Mouse (Mus musculus): ENCODE measurements around the gene Impdh2. TPM values are rescaled to one million over a fixed set of nuclear protein-coding genes. Genes with fewer than 3 reads are reported as not detected.

Impdh2 gene
- total and polyA plus RNA-seq, 3 experiments, result 405 to 485 (median 483) TPM

DNA sequence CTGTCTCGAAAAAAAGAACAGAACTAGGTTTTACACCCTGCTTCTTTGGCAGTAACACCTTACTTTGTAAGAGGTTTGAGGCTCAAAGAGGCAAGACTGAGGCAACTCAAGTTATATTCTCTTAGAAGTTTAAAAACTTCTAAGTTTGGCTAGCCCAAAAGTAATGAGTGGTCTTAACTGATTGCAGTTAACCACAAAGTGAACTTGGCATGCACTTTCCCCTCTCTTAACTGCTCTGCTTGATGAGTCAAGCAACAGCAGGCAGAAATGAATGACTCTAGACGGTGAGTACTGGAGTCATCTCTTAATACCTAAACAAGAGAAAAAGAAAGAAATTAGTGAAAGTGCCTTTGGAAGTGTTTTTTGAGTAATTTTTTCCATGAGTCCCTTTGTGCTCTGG is 38.5 kb upstream of the Impdh2 start:
- Histone ChIP-seq H3K27me3 (replicated peaks) (no peaks in the 10 kb centered on the region), H3K36me3 (replicated peaks in 1 of 2; ENCODE audit: control insufficient read depth in 1 of 2, insufficient read depth in 1 of 2, low read length in 1 of 2) (peaks cover 12 to 47% of the 10 kb centered on the region in 2 experiments), H3K4me2 (ENCODE audit: insufficient read depth, low read depth, poor library complexity, severe bottlenecking) (peak overlapping the region; percentile 21), H3K27ac (ENCODE audit: insufficient read depth, low read depth) (no peak overlapping the region), H3K9me3 (replicated peaks; ENCODE audit: low read length) (no peaks in the 10 kb centered on the region), H3K4me1 (ENCODE audit: control insufficient read depth in 1 of 2, insufficient read depth in 2 of 2) (peaks cover 4 to 46% of the 10 kb centered on the region in 2 experiments; a peak in 3 of 4 replicates), H3K9ac (ENCODE audit: insufficient read depth, low read depth) (no peak overlapping the region), H3K4me3 (replicated peaks in 1 of 3; ENCODE audit: low read depth in 2 of 3, low read length in 2 of 3, poor library complexity in 1 of 3) (no peak overlapping the region), H3K79me2 (replicated peaks; ENCODE audit: control insufficient read depth, extremely low read depth, insufficient read depth, poor library complexity, severe bottlenecking) (peaks cover 81% of the 10 kb centered on the region)
- no peak for DNase-seq (ENCODE audit: extremely low read depth)
- dilution Hi-C loops (cut with MboI; ENCODE audit: extremely low pct_ligation_motif_present, extremely low pct_unique_long_range_greater_than_20kb, low sequenced_read_pairs), result no loop called here
- TF ChIP-seq CHD2 (IDR thresholded peaks at IDR 0.05; ENCODE audit: low read length) (no peak), BHLHE40 (IDR thresholded peaks at IDR 0.05; ENCODE audit: low read depth, low read length) (no peak), EP300 (IDR thresholded peaks at IDR 0.05; ENCODE audit: low read length) (no peak), MAX (IDR thresholded peaks at IDR 0.05; ENCODE audit: low read length) (no peak), ETS1 (conservative IDR thresholded peaks at IDR 0.05; ENCODE audit: low read depth, low read length) (no peak), JUND (conservative IDR thresholded peaks at IDR 0.05; ENCODE audit: low read depth, low read length) (peak; percentile 42; the same call in 1 of the 2 replicates), USF1 (IDR thresholded peaks at IDR 0.05; ENCODE audit: low read depth, low read length) (no peak), PAX5 (IDR thresholded peaks at IDR 0.05; ENCODE audit: low read length) (no peak), RAD21 (IDR thresholded peaks at IDR 0.05; ENCODE audit: low read depth, low read length) (no peak), GABPA (IDR thresholded peaks at IDR 0.05; ENCODE audit: insufficient replicate concordance, low read depth, low read length) (no peak), JUN (IDR thresholded peaks at IDR 0.05; ENCODE audit: insufficient read depth, low read depth, low read length) (peak; percentile 18; the same call in 1 of the 2 replicates), IRF4 (IDR thresholded peaks at IDR 0.05; ENCODE audit: low read depth, low read length) (no peak), MYC (IDR thresholded peaks at IDR 0.05; ENCODE audit: low read depth, low read length) (no peak), POLR2A (IDR thresholded peaks at IDR 0.05; ENCODE audit: low read depth, low read length) (no peak), SMC3 (IDR thresholded peaks at IDR 0.05; ENCODE audit: low read depth, low read length) (no peak), E2F4 (IDR thresholded peaks at IDR 0.05; ENCODE audit: insufficient replicate concordance, low read depth, low read length) (no peak), USF2 (conservative IDR thresholded peaks at IDR 0.05; ENCODE audit: low read depth, low read length) (no peak)
- in situ Hi-C loops (cut with MboI; ENCODE audit: low pct_ligation_motif_present, low pct_unique_long_range_greater_than_20kb, low sequenced_read_pairs), result no loop called here

DNA sequence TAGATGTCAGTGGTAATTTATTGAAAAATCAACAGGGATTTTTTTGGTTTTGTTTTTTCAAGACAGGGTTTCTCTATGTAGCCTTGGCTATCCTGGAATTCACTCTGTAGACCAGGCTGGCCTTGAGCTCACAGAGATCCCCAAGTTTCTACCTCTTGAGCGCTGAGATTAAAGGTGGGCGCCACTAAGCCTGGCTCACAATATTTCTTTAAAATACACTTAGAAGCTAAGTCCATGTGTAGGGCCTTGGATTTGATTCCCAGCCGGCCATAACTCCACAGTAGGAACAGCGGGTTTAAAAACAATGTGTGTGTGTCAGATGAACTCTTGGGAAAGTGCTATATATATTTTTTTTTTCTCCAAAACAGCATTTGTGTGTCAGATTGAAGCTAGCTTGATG is 36.7 kb upstream of the Impdh2 start:
- in situ Hi-C loops (cut with MboI; ENCODE audit: low pct_ligation_motif_present, low pct_unique_long_range_greater_than_20kb, low sequenced_read_pairs) (no loop called here), dilution Hi-C loops (cut with MboI; ENCODE audit: extremely low pct_ligation_motif_present, extremely low pct_unique_long_range_greater_than_20kb, low sequenced_read_pairs) (no loop called here)
- H3K27me3 ChIP-seq (replicated peaks), result no peaks in the 10 kb centered on the region
- H3K4me2 ChIP-seq (ENCODE audit: insufficient read depth, low read depth, poor library complexity, severe bottlenecking), result no peak overlapping the region
- peaks cover 4 to 52% of the 10 kb centered on the region in 2 experiments; a peak in 3 of 4 replicates for H3K4me1 ChIP-seq (ENCODE audit: control insufficient read depth in 1 of 2, insufficient read depth in 2 of 2)
- no peak overlapping the region for H3K9ac ChIP-seq (ENCODE audit: insufficient read depth, low read depth)
- no peak for DNase-seq (ENCODE audit: extremely low read depth)
- peaks cover 21 to 62% of the 10 kb centered on the region in 2 experiments for H3K36me3 ChIP-seq (replicated peaks in 1 of 2; ENCODE audit: control insufficient read depth in 1 of 2, insufficient read depth in 1 of 2, low read length in 1 of 2)
- H3K4me3 ChIP-seq (replicated peaks in 1 of 3; ENCODE audit: low read depth in 2 of 3, low read length in 2 of 3, poor library complexity in 1 of 3), result no peak overlapping the region
- H3K27ac ChIP-seq (ENCODE audit: insufficient read depth, low read depth), result no peak overlapping the region
- peaks cover 88% of the 10 kb centered on the region for H3K79me2 ChIP-seq (replicated peaks; ENCODE audit: control insufficient read depth, extremely low read depth, insufficient read depth, poor library complexity, severe bottlenecking)
- TF ChIP-seq POLR2AphosphoS2 (IDR thresholded peaks at IDR 0.05; ENCODE audit: low read depth, low read length) (no peak), HCFC1 (IDR thresholded peaks at IDR 0.05; ENCODE audit: low read depth, low read length) (no peak), MAFK (IDR thresholded peaks at IDR 0.05; ENCODE audit: insufficient replicate concordance, low read length) (no peak)
- H3K9me3 ChIP-seq (replicated peaks; ENCODE audit: low read length), result no peaks in the 10 kb centered on the region
